Mouse (Mus musculus): Measurements from ENCODE around the gene Gpx3.
"Not testable (repeated sequence)": the region's sequence is repeated elsewhere in the genome, so short reads cannot be mapped to it uniquely, and the experiment has no call there.

Gpx3 gene

DNA sequence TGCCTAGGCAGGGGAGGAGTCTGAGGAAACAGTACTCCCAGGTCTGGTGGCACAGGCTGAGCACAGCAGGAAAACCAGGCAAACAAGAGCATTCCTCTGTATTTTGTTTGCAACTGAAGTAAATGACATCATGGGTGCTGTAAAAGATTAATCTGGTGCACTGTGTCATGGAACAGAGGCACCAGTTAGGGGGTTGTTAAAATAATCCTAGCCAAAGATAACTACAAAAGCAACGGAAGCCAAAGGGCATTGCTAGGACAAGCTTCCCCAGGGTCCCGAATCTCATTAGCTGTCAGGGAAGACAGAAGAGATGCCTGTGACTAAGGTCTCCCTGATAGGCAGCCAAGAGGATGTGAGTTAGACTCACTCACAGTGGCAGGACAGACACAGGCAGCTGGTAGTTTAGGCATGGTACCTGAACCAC, 21.2 kb upstream of the Gpx3 start:
- no peak for DNase-seq

DNA sequence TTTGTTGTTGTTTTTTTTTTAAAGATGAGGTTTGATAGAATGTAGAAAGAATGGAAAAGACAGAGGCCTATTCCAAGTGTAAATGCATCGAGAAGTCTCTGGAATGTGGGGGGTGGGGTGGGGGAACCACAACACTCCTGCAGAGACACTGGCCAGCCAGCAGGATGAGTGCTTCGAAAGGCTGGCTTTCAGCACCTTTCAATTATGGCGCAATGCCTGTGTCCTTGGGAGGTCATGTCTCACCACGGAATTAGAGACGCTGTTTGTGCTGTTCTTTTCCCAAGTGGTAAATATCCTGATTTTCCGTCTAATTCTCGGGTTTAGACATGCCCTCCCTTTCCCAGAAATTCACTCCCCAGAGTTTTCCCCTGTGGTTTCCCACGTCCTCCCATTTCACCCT, 19.6 kb upstream of the Gpx3 start:
- no peak for DNase-seq

DNA sequence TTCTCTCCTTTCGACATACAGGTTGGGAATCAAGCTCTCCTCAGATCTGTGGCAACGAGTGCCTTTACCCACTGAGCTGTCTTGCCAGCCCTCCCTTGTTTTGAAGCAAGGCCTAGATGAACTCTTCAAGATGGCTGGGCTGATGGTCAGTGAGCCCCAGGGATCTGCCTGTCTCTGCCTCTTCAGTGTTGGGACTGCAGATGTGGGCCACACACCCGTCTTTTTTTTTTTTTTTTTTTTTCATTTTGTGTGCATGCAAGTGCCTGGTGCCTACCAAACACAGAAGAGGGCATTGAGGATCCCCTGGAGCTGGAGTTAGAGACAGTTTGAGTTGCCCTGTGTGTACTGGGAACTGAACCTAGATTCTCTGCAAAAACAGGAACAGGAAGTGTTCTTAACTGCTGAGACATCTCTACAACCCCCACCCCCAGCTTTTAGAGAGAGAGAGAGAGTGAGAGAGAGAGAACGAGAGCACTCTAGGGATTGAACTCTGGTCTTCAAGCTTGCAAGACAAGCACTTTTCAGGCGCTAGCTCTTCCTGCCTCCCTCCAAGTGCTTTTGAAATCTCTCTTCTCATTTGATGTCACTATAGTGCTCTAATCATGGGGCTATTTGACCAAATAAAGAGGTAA, 17.9 kb upstream of the Gpx3 start:
- no peak for DNase-seq

DNA sequence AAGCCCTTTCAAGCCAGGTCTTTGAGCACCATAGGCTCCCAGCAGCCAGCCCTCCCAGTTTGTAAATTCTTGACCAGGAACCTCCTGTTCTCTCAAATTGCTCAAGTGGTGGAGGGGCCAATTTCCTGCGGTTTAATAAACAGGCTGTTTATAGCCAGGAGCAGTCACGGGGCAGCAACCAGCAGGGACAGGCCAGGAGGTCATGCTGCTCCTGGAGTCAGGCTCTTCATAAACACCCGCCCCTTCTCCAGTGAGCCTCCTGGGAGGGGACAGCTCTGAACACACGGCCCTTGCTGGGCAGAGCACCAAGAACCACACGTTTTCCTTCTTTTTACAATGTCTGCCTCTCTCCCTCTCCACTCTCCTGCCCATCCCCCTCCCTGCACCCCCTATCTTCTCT, 17.3 kb upstream of the Gpx3 start:
- DNase-seq: no peak

DNA sequence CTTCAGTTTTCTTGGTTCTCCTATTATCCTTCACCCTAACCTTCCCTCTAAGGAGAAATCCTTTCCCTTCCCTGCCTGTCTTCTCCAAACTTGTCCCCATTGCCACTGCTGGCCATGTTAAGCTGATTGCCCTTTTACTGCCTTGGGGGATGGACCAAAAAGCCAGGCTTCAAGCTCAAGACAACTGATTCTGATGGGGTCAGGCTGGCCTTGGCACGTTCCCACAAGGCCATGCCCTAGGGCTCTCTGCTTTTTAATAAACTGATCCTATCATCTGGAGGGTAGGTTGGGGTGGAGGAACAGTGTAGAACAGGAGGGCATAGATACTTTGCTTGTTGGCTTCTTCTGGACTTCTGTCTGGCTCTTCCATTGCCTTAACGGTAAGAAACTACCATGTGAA, 16.8 kb upstream of the Gpx3 start:
- no peak for DNase-seq

DNA sequence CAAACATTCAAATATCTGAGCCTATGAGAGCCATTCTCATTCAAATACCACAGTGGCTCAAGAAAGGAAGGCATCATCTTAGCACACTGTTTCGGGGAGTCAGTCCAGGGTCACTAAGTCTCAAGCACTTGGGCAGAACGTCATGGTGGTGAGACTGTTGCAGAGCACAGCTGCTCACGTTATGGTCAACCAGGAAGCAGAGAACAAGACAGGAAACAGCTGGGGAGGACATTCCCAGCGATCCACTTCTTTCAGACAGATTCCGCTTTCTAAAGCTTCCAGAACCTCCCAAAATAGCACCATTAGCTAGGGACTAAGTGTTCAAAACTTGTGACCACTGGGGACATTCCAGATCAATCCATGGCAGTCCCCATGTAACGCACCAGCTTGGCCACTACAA, 14.3 kb upstream of the Gpx3 start:
- no peak for DNase-seq

DNA sequence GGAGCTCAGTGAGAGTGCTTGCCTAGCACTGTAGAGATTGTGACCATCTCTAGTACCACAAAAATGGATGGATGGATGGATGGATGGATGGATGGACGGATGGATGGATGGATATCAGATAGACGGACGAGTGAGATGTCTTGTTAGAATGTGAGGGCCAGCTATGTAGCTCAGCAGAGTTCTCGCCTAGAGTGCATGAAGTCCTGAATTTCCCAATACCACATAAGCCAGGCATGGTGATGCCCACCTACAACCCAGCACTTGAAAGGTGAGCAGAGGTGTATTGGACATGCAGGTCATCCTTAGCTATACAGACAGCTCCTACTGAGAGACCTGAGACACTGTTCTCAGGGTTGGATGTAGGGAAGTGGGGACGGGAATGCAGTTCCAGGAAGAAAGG, 10.9 kb upstream of the Gpx3 start:
- no peak for DNase-seq

DNA sequence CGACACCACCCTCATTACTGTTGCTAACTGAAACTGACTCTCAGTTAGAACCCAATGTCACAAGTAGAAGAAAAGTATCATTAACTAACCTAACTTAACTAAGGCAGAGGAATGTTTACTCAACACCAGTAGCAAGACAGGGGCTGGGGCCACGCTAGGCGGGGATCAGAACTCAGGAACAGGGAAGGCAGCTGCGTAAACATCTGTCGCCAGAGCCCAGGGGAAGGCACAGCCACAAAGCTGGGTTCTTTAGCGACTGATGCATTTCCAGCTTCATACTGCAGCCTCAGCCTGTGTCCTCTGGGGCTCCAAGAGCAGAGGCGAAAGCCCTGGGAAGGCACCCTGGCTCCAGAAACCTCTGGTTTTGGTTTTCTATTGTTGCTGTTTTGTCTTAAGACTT, 10.2 kb upstream of the Gpx3 start:
- DNase-seq: no peak

DNA sequence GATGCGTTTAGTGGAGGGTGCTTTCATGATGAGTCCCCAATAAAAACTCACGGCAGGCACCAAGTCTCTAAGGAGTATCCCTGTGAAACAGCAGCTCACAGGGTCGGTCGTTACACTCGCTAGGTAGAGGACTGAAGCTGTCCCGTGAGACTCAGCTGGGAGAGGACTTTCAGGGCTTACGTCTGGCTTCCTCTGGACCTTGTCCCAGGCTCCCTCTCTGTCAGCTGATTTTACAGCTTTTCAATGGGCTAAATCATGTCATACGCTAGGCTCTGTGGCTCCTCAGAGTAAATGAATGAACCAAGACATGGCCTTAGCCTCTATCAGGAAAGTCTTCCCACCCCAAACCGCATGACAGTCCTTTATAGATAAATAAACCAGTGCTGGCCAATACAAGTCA, 7.7 kb upstream of the Gpx3 start:
- no peak for DNase-seq

DNA sequence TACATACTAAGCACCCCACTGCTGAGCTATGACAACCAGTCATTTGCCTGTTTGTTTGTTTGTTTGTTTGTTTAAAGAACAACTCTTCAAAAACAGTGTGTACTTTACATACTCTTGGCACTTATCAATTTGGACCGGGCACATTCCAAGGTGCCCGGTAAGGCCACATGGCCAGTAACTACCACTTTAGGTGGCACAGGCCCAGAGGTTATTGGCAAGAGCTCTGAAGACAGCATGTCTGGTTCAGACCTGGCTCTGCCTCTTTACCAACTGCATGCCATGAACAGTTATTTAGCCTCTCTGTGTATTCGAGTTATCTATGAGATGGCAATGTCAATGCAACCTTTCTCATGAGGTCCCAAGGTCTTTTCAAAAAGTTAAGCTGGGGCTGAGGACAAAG, 5.6 kb upstream of the Gpx3 start:
- DNase-seq: not testable (repeated sequence)

DNA sequence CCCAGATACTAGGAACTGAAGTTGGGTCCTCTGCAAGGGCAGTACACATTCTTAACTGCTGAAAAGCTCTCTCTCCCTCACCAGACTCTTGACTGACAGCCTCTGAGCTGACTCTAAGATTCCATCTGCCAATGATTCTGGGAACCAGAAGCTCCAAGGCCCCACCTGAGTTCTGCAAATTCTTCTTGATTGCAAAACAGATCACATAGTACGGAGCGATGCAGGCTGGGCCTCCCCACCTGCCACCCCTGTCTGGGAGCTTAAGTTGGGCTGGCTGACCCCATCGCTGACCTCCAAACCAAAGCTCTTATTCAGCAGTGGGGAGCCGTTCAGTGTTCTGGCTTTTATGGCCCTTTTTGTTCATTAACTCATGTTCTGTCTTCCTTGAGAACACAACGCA, 4.8 kb upstream of the Gpx3 start:
- no peak for DNase-seq

DNA sequence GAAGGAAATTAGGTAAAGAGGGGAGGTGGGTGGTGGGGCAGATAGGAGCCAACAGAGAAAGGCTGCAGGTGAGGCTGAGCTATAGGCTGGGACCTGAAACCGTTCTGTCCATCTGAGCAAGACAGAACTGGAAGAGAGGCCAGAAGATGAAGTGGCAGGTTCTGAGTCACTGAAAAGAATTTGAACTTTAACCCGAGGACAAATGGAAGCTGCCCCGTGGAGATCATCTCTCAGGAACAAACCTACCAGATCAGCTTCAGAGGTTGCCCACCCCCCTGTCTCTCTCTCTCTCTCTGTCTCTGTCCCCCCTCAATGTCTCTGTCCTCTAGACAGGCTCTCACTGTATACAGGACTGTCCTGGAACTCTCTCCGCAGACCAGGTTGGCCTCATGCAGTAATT, 2.6 kb upstream of the Gpx3 start:
- DNase-seq: no peak

DNA sequence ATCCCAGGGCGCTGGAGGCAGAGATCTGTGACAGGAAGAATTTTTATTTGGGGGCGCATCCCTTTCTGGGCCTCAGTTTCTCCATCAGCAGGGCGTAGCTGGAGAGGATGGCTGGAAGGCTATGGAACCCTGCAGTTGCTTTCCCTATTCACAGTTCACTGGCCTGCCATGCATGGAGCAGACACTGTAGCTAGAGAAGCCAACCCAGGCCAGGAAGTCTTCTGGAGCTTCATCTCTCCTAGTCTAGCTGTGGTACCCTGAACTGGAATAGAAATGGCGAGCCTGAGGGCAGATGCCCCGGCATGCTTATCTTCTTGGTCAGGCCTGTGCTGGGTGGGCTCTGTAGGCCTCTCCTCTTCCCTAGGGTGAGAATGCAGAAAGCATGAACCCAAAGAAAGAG, 1.1 kb downstream of the Gpx3 start:
- no peak for DNase-seq

DNA sequence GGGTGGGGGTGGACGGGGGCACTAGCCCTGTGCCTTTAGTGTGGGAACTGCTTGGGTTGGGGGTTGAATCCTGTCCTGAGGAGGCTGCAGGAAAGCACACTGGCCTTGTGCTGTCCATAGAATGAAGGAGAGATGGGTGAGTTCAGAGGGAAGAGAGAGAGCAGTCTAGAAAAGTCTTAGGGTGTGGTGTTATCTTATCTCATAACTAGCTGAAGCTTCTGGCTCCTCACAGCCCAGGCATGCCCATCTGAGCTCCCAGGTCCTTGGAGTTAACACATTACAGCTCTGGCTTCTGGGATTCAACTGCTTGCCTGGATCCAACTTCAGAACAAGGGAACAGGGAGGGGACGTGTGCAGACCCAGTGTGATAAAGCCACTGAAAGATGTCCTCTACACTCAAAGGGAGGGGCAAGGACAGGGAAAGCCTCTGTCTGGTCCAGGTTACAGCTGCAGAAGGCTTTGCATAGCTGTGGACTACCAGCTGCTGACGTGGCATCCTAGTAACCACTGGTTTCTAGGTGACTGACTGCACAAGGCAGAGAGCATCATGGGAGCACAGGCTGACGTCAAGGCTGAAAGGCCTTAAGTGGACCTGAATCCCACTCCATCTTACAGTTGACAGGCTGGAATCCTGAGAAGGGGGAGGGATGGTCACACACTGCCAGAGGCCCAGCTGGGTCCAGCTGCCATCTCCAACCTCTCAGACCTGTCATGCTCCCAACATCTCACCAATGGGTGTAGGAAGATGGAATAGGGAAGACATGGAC, 1.9 kb downstream of the Gpx3 start:
- DNase-seq: no peak

DNA sequence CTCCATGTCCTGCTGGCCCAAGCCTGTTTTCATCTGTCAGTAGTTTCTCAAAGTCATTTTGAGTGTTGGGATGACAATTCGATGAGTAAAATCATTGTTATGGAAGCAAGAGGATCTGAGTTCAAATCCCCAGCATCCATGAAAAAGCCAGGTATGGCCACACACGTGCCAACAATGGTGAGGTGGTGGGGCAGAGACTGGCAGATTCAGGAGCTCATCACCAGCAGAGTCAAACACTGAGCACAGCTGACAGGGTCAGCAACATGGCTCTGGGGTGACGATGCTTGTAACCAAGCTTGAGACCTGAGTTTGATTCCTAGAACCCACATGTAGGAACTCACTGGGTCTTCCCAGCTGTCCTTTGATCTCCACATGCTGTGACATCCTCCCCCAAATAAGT, 2.8 kb downstream of the Gpx3 start:
- no peak for DNase-seq

DNA sequence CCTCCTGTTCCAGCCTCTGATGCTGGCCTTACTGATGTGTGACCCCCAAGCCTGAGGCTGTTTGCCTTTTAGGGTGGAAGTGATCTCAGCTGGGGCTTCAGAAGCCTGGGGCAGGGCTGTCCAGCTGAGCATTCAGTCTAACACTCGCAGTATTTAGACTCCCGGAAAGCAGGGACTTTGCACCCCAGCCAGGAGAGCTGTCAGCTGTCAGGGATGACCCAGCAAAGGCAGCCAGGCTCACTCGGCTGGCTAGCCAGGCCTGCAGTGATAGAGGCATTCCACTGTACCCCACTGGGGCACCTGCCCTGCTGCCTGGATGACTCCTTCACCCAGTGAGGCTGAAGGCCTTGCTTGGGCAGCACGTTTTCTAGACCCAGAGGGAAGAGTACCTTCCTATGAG, 3.7 kb downstream of the Gpx3 start:
- no peak for DNase-seq

DNA sequence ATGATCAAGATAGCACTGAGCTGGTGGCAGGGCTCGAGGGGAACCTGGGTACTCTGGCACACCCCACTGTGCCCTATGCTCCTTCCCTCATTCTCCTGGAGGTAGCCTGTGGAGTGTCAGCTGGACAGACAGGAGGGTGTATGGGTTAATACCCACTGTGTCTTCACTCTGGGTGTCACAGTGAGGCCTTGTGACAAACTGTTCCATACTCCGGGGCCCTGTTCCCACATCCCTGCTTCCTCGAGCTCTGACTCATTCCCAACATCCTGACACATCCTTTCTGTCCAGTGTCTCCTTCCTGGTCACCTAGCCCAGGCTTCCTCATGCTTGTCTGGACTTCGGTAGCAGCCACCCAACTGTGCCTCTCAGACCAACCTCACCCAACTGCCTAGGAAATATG, 4.2 kb downstream of the Gpx3 start:
- DNase-seq: no peak

DNA sequence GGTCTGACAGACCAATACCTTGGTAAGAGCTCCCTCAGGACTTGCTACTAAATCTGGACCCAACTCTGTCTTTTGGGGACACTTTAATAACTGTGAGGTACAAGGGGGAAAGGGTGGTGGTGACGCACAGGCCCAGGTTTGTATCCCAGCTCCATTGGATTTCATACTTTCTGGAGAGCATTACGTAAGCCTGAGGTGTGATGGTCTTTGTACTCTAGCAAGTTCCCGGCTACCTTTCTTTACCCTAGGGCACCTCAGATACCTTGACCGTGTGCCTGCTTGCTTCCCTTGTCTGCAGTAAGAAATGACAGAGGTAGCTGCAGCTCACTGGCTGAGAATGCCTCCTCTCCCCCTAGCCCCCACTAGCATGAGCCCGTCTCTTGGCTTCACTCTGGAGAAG, 5.0 kb downstream of the Gpx3 start:
- DNase-seq: no peak

DNA sequence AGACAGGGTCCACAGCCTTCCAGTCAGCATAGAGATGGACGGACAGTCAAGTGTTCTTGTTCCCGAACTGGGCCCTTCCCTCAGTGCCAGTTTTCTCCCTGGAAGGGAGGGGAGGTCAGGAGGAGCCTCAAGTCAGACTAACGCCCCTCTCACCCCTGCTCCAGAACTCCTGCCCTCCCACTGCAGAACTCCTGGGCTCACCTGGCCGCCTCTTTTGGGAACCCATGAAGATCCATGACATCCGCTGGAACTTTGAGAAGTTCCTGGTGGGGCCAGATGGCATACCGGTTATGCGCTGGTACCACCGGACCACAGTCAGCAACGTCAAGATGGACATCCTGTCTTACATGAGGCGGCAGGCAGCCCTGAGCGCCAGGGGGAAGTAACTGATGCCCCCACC, 7.0 kb downstream of the Gpx3 start:
- DNase-seq: no peak

DNA sequence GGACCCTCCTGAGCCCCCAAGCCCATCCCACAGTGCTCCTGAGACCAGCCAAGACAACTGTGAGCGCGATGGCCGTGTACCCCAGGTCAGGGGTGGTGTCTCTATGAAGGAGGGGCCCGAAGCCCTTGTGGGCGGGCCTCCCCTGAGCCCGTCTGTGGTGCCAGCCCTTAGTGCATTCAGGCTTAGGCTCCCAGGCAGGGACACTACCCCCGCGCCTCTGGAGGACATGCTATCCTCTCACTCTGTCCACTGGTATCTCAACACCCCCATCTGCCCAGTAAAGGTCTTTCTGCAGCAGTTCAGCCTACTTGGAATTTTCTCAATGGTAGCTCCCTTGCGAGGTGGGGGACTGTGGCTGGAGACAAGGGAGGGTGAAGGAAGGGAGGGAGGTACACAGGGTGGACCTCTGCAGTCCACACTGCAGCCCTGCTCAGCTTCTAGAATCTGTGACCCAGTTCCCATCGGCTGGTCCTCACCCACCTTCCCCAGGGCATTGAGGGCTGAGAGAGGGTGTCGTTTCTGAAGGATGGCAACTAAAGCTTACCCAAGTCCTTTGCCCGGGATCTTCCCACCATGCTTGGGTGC, 7.9 kb downstream of the Gpx3 start:
- no peak for DNase-seq

DNA sequence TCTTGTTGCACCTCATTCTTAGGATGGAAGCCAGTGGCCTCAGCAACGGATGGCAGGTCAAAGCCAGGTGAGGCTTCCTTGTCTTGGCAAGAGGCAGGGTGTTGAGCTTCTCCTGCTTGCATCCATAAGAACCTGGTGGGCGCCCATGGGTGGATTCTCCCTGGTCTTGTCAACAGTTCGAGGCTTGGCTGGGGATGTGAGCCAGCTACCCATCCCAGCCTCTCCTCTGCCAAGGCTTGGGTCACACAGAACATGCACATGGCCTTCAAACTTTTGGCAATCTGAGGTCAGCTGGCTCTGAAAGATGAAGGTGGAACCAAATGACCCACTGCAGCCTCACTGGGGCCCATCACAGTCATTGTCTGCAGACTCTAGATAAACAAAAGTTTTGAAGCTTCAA, 8.9 kb downstream of the Gpx3 start:
- DNase-seq: no peak

DNA sequence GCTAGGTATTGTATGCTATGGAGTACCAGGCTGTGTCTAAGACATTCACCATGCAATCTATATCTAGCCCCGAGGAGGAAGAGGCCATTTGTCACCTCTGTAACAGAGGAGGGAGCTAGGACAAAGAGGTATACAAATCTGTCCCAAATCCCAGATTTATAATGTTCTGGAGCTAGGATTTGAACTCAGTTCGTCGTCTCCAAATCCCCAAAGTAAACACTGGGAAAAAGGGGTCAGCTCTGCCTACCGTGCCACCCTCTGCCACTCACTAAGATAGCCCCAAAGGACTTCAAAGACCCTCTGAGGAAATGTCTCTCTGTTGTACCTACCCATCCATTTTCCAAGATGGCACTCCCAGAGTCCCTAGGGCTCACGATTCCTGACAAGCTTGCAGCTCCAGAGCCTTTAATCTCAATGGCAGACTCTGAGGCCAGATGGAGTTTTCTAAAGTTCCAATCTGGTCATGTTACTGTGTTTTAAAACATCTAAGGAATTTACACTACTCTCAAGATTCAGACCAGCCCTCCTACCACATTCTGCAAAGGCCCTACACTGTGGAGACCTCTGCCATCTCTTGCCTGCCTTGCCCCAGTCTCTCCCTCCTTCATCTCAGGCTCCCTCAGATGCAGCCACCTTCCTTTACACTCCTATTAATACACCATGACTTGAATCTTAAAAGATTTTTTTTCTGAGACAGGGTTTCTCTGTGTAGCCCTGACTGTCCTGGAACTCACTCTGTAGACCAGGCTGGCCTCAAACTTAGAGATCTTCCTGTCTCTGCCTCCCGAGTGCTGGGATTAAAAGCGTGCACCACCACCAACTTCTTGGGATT, 9.6 kb downstream of the Gpx3 start:
- DNase-seq: no peak

DNA sequence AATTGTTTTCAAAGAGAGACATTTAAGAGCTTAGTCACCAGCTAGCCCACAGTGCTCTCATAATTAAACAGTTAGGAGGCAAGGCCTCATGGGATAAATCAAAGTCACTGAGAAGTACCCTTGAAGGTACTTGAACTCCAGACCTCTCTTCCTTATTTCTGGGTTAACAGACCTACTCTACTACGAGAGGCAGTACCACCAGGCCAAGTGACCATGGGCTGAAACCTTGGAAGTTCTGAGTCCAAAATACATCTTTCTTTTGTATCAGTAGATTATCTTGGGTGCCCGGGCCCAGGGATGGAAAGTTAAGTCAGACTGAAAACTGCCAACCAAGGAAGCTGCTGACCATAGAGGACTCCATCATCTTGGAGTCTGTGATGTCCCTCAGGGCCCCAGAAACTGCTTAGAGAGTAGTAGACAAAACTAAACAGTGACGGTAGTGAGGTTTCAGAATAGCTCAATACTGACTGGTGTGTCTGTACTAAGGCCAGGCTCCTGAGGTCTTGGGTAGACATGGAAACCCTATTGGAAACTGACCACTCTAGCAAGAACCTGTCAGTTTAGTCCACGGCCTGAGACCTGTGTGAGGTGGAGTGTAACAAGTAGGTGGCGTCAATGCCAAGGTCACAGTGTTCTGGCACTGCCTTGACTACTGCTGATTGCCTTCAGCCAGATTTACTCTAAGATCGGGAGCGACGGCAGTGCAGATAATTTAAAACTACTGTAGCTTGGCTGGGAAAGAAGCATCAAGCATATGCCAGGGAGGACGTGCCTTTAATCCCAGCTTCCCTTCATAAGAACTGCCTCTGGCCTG, 10.5 kb downstream of the Gpx3 start:
- DNase-seq: no peak

Measured in right cerebral cortex, postnatal 25 days (tissue).